Mouse (Mus musculus) liver, adult 2 months (tissue): ENCODE results near the gene Pdss1.
"Not testable (repeated sequence)": the region's sequence is repeated elsewhere in the genome, so short reads cannot be mapped to it uniquely, and the experiment has no call there.

Experiments used
- CTCF ChIP-seq: fragments of 200-500 bp; IDR thresholded peaks from 2 replicates; pipeline ENCODE4 v1.5.1; 2011; ENCODE audit warnings: low read depth, low read length, control low read depth
- POLR2A ChIP-seq: fragments of 200-500 bp; IDR thresholded peaks from 2 replicates; pipeline ENCODE4 v1.6.1; 2011; ENCODE audit warnings: low read length, control low read depth; ENCODE audit not compliant: insufficient read depth; ENCODE audit errors: extremely low read depth

DNA sequence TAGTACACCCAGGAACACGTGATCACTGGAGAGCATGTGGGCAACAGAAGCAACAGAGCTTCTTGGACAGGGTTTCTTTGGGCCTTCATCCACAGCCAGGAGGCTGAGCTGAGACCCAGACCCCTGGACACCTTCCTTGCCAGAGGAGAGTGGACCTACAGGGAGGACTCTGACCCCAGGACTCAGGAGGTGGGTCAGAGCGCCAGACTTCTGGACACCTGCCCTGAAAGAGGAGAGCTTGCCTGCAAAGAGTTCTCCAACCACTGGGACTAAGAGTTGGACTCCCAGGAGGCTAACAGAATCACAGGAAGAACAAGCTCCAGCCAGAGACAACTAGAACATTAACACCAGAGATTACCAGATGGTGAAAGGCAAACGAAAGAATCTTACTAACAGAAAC is 14.6 kb upstream of the Pdss1 start:
- not testable (repeated sequence) for TF ChIP-seq CTCF, POLR2A
